Mouse (Mus musculus) layer of hippocampus, adult 11-12 months (tissue): ENCODE results near the gene Trpm5.

Source experiments
- DNase-seq: peaks from one replicate; pipeline ENCODE4 v3.0.0; 2022; ENCODE audit warnings: low spot score

Trpm5 gene

DNA sequence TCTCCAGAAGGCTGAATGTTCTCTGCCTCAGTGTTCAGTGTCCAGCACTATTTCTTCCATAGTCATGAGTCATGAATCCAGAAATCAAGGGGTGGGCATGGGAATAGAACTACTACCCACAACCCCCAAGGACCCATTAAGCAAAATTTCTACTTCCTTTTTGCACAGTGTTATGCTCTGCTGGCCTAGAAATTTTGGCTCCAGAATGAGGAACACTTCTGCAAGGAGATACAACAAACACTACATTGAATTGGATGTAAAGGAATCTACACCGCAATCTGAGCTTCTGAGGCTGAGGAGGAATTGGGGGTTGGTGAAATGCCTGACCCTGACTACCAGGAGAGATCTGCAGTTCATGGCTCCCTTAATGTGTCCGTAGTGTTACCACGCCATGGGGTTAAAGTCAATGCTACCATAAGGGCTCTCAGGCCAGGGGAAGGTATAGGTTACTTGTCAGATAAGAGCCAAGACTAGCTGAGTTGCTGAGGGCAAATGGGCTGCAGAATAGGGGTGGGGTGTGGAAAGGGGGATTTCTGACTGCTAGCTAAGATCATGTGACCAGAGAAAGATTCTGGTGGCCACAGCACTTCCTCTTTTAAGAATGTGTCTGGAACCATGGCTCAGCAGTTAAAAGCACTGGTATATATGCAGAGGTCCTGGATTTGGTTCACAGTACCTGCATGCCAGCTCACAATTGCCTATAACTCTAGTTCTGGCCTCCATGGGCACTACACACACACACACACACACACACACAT, 56.1 kb downstream of the Trpm5 start:
- no peak for DNase-seq

GRCm38 (mm10) chr7:143037306-143037705, 57.1 kb downstream of the Trpm5 start:
- no peak for DNase-seq

GRCm38 (mm10) chr7:143036787-143037186, 57.7 kb downstream of the Trpm5 start:
- no peak for DNase-seq

DNA sequence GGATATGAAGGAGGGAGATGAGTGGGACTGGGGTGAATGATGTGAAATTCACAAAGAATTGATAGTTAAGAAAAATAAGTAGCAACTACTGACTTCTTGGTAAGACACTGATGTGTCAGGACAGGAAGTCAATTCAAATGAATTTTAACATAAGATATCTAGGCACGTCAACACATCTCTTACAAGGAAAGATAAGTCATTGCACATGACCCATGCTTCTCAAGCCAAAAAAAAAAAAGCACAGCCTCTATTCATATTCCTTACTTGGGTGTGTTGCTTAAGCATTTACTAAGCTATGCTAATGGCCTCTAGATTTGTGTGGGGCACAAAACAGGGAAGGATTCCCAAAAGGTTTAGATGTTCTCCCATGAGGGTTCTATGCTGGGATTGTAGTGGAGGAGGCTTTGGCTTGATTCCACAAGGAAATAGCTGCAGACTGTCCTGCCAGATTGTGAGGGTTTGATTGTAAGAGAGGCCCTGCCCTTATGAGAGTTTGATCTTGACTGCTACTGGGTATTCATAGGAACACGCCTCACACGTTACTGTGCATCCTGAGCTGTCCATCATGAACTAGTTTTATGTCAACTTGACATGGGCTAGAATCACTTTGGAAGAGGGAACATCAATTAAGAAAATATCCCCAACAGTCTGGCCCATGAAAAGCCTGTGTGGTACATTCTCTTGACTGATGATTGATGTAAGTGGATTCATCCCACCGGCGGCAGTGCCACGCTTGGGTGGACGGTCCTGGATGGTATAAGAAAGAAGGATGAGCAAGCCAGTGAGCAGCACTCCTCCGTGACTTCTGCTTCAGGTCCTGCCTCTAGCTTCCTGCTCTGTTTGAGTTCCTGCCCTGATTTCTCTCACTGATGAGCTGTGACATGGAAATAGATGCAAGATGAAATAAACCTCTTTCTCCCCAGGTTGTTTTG, 59.7 kb downstream of the Trpm5 start:
- no peak for DNase-seq

DNA sequence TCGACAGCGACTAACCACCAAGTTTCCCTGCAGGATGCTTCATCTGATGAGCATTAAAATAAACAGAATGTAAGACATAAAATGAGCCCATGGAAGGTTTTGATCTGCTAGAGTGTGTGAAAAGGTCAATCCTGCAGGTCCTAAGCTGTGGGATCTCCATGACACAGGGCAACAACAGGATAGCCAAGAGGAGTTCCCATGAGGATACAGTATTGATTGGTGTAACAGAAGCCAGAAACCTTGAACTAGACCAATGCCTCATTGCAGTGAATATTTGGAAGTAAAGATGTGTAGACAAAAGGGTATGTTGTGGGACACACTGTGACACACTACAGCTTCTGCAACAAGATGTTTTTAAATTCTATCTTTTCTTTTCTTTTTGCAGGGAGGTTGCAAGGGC, 60.3 kb downstream of the Trpm5 start:
- no peak for DNase-seq

GRCm38 (mm10) chr7:143033581-143033980, 60.9 kb downstream of the Trpm5 start:
- no peak for DNase-seq

- no peak for DNase-seq
These were observed 62.6 kb downstream of the Trpm5 start for GRCm38 (mm10) chr7:143031816-143032215.

- DNase-seq: no peak
These were observed 67.2 kb downstream of the Trpm5 start for GRCm38 (mm10) chr7:143027196-143027595.

DNA sequence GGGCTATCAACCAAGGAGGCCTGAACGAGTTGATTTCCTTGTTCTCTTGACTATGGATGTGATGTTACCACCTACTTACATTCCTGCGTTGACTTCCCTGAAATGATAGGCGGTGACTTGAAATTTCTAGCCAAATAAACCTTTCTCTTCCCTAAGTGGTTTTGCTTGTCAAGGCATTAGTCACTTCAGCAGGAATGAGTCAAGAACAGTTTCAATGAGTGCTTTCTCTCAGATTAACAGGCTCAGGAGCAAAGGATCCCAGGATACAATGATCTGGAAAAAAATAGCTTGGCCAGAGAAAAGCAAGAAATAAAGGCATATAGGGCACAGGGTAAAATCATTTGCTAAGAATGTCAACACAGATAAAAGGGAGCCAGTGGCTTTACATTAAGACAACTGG, 68.9 kb downstream of the Trpm5 start:
- DNase-seq: no peak

GRCm38 (mm10) chr7:143024293-143024692, 70.1 kb downstream of the Trpm5 start:
- no peak for DNase-seq

GRCm38 (mm10) chr7:143023499-143023898, 70.9 kb downstream of the Trpm5 start:
- DNase-seq: no peak

- no peak for DNase-seq
These were observed 72.9 kb downstream of the Trpm5 start for GRCm38 (mm10) chr7:143021356-143022164.

- peak; percentile 56 for DNase-seq
These were observed 73.7 kb downstream of the Trpm5 start for GRCm38 (mm10) chr7:143020764-143021163.

DNA sequence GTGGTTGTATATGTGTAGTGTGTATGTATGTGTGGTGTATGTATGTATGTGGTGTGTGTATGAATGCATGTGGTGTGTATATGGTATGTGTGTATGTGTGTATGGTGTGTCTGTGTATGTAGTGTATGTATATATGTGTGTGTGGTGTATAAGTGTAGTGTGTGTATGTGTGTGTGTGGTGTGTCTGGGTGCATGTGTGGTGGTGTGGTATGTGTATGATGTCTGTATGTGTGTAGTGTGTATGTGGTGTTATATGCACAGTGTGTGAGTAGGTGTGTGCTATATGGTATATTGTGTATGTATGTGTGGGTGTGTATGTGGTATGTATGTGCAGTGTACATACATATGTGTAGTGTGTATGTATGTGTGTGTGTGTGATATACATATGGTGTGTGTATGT, 74.4 kb downstream of the Trpm5 start:
- DNase-seq: no peak
